Mouse (Mus musculus) duodenum, adult 2 months (tissue): Measurements from ENCODE around the gene Egln3. TPM values are rescaled to one million over a fixed set of nuclear protein-coding genes. Genes with fewer than 3 reads are reported as not detected.

Source experiments
- polyA plus RNA-seq: library from polyadenylated mRNA; depleted of rRNA; stranded (reverse); fragments of >200 nt; gene quantifications from 2 replicates; pipeline ENCODE4 v1.2.3, GENCODE M21; 2012; ENCODE audit warnings: low replicate concordance; rRNA removed

Egln3 gene
- 17.8 and 22.1 TPM in 2 replicates for polyA plus RNA-seq

GRCm38 (mm10) chr12:54203656-54204045, at the start of gene Egln3:
TSS of gene Egln3 (minus strand) at chr12:54203860.

